Mouse (Mus musculus) olfactory bulb, adult 2 months (tissue): Measurements from ENCODE around the gene Mrpl43.

Experiments
- CTCF ChIP-seq: fragments of 200-500 bp; IDR thresholded peaks from 2 replicates; pipeline ENCODE4 v1.5.1; 2012; ENCODE audit warnings: low read depth, mild to moderate bottlenecking, low read length, moderate library complexity; ENCODE audit not compliant: insufficient read depth
- POLR2A ChIP-seq: fragments of 200-500 bp; IDR thresholded peaks from 2 replicates; pipeline ENCODE4 v1.6.1; 2012; ENCODE audit warnings: mild to moderate bottlenecking, low read depth, low read length, moderate library complexity; ENCODE audit not compliant: insufficient read depth

GRCm38 (mm10) chr19:44982477-44983115, 23.6 kb downstream of the Mrpl43 start:
- TF ChIP-seq CTCF (no peak), POLR2A (no peak)
